Mouse (Mus musculus) heart, adult 8-10 months (tissue): ENCODE data around the gene Jph2. TPM values are rescaled to one million over a fixed set of nuclear protein-coding genes. Genes with fewer than 3 reads are reported as not detected.
"Not testable (repeated sequence)": the region's sequence is repeated elsewhere in the genome, so short reads cannot be mapped to it uniquely, and the experiment has no call there.

Experiments used
- DNase-seq: peaks from one replicate; pipeline ENCODE4 v3.0.0; 2022; ENCODE audit warnings: low spot score
- total RNA-seq, 4 experiments: library from RNA; stranded (reverse); gene quantifications; 2 replicates each; pipeline ENCODE4 v1.2.4; 2022

Jph2 gene
- total RNA-seq, 4 experiments from 2014 or later = 423 to 464 (median 433) TPM

DNA sequence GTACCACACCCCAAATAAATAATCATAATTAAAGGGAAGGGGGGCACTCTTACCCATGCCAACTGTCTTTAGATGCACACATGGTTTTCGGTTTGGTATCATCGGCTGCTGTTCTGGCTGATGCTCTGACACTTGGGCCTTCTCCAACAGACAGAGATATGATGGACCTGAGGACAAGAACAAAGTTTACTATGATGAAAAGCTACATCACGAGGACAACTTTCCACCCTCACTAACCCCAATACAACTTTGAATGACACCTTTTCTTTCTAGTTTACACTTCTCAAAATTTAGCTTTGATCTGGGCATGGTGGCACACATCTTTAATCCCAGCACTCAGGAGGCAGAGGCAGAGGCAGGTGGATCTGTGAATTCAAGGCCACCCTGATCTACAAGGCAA, 13.6 kb upstream of the Jph2 start:
- DNase-seq = not testable (repeated sequence)

GRCm38 (mm10) chr2:163410211-163410610, 12.4 kb upstream of the Jph2 start:
- no peak for DNase-seq

GRCm38 (mm10) chr2:163404037-163404815, 6.4 kb upstream of the Jph2 start:
- DNase-seq = no peak

DNA sequence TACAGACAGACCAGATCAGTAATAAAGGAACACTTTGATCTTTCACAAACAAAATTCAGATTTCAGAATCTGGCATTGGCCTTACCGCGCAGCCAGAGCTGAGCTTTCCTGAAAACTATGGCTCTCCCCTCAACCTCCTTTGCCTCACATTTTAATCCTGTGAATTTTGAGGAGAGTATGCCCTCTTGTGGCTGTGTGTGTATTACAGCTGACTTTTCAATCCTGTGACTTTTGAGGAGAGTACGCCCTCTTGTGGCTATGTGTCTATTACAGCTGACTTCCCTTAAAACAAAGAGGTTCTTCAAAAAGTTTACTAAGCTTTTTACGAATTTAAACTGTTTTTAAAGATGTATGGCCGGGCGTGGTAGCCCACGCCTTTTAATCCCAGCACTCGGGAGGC, 3.4 kb upstream of the Jph2 start:
- DNase-seq = peak; percentile 91

- DNase-seq = peak; percentile 87
Observed at GRCm38 (mm10) chr2:163399222-163399621, 1.4 kb upstream of the Jph2 start.

- DNase-seq = no peak
Observed at GRCm38 (mm10) chr2:163398770-163399169, 977 bp upstream of the Jph2 start.

DNA sequence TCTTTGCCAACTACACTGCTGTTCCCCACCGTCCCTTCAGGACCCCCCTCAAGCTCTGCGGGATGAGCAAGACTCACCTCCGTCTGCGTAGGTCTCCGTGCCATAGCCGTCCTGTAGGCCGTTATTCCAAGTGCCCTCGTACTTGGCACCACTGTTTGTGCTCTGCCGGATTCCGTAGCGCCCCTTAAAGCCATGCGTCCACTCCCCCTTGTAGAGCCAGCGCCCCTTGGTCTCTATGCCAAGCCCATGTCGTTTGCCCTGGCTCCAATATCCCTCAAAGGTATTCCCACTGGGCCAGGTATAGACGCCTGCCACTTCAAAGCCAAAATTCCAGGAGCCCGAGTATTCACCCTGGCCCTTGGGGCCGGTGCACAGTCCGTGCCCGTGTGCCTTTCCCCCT, 722 bp downstream of the Jph2 start:
- no peak for DNase-seq

DNA sequence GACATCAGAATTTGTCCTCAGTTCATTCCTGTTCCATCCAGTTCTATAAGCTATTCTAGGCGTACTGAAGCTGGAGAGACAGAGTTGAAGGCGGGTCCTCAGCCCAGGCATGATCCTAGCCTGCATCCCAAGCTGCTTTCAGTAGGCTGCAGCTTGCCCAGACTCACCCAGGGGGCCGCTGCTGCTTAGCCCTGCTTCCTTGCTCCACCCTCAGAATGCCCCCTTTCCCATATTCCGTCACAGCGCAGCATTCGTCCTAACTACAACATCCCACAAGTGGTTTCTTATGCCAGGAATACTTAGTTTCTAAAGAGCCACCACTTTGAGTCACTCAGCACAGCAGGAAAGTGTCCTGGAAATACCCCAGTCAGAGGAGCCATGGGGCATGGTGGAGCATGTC, 2.8 kb downstream of the Jph2 start:
- no peak for DNase-seq

DNA sequence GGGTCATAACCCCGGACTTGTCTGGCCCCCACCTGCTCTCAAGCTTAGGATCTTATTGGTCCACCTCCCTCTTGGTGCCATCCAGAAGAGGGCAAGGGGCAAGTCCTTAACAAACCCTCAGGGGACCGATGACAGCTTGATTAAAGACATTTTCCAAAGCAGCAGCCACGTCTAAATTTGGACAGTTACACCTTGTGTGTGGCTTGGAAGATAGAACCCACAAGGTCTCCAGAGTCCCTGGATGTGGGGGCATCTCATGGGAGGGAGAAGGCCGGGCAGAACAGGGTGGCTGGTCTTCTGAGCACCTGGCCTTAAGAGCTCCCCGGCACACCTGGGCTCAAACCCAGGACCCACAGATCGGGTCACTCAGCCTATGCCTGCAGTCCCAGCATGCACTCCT, 3.8 kb downstream of the Jph2 start:
- no peak for DNase-seq

DNA sequence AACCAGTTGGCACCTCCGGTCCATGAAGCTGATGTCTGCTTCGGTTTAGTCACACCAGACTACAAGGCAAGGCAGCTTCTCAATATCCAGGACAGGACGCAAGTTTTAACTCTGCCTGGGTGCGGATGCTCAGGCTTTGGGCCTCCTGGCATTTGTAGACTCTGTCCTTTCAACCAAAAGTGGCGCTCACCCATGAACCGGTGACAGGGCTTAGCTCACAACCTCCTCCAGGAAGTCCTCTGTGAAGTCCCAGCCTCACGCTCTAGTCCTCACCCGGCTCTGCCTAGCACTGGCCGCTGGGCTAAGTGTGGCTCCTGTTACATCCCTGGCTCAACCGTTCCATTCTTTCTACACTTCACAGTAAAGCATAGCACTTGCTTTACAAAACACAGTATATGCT, 4.6 kb downstream of the Jph2 start:
- no peak for DNase-seq

DNA sequence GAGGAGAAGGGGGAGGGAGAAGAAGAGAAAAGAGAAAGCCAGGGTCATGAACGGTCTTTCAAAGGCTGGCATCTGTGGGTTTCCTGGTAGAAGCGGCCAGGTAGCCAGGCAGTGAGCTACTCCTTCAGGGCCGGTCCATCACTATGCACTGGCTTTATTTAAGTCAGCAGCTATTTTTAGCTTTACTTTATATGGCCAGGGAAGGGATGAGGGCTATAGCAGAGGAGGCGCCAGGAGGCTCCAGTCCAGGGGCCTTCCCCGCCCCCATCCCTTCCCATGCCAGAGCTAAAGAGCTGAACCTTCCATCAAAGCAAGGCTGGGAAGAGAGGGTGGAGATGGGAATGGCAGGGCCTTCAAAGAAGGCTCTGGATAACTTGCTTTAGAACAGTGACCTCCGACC, 5.4 kb downstream of the Jph2 start:
- peak; percentile 74 for DNase-seq

DNA sequence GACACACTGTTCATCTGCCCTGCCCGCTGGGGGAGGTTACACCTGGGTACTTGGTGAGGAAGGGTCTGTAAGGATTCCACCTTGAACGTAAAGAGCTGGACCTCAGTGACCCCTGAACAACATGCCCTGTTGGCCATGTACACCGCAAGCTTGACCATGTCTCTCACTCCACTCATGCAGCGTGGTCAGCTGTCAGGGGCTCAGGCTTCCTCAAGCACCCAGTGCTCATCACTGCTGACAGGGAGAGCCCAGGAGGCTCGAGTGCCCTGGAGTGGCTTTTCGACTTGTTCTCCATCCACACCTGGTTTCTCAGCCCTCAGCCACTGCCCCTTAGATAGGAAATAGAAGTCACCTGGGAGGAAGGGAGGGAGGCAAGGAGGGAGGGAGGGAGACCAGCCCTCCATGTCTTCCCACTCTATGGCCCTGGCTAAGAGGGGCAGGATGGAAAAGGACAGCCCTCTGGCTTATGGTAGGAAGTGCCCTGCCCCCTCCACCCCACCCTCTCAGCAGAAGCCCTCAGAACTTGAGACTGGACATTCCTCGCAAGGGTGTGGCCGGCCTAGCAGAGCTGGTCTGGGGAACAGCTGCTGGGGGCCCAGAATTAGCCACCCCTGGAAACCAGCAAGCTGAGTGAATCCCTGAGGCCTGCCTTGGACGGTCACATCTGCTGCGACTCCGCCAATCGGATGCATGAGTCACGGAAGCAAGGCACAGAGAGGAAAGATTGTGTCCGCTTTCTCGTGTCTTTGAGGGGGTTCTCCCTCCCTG, 11.2 kb downstream of the Jph2 start:
- DNase-seq = no peak

- DNase-seq = no peak
Observed at GRCm38 (mm10) chr2:163385126-163385525, 12.7 kb downstream of the Jph2 start.

DNA sequence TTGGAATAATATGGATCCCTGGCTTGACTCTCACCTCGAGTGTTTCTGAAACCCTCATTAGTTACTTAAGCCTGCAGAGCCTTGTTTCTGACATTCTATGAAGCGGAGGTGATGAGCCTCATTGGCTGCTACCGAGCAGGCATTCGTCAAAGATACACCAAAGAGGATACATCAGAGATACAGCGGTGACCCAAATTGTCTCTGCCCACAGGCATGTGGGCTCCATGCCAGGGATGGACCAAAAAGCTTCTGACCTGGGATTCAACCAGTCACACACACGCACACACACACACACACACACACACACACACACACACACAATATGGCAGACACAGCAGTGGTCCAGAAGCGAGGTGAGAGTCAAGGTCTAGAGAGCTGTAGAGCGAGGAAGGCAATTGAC, 16.5 kb downstream of the Jph2 start:
- no peak for DNase-seq

DNA sequence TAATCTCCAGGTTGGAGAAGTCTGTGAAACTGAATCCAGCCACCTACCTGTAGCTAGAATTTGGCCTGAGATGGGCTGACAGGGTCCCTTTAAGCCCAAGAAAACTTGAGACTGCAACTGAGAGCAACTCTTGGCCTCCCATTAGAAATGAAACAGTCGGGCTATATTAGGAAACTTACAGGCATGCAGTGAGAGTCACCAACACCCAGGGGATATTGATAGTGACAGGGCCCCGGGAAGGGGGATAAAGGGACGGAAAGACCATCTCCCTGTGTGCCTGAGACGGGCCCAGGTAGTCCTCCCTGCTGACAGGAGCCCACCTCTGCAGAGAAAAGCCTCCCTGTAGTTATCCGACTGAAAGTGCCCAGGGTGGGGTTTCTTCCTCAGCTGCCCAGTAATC, 18.4 kb downstream of the Jph2 start:
- DNase-seq = no peak

DNA sequence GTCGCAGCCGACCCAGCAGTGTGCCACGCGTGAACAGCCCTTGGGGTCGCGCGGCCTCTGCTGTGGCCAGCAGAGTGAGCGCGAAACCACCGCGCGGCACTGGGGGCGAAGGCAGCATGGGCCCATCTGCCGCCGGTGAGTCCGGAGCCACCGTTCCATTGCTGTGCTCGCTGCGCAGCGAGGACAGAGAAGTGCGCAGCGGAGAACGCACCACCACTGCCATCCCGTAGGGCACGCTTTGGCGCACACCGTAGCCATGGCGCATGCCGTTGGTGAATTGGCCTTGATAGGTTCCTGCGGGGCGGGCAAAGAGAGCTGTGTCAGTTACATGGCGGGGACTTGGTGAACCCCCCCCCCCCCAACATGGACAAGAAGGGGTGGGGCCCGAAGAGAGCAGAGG, 21.7 kb downstream of the Jph2 start:
- DNase-seq = no peak

- DNase-seq = no peak
Observed at GRCm38 (mm10) chr2:163375468-163375867, 22.3 kb downstream of the Jph2 start.

GRCm38 (mm10) chr2:163372627-163373026, 25.2 kb downstream of the Jph2 start:
- no peak for DNase-seq

DNA sequence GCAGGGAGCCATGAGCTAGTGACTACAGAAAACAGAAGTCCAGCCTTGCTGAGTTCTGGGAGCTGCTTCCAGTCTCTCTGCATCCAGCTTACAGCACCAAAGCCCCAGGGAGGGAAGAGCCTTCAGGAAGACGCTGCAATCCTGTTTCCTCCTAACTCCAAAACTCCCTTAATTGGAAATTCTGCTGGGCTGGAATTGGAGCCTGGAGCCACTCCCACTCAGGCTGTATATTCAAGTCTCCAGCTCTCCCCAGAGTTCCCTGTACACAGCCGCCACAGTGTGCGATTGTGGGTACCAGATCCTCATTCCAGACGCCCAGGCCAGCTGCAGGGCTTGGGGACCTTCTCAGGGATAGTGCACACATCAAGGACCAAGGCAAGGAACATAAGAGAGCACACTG, 27.6 kb downstream of the Jph2 start:
- no peak for DNase-seq

DNA sequence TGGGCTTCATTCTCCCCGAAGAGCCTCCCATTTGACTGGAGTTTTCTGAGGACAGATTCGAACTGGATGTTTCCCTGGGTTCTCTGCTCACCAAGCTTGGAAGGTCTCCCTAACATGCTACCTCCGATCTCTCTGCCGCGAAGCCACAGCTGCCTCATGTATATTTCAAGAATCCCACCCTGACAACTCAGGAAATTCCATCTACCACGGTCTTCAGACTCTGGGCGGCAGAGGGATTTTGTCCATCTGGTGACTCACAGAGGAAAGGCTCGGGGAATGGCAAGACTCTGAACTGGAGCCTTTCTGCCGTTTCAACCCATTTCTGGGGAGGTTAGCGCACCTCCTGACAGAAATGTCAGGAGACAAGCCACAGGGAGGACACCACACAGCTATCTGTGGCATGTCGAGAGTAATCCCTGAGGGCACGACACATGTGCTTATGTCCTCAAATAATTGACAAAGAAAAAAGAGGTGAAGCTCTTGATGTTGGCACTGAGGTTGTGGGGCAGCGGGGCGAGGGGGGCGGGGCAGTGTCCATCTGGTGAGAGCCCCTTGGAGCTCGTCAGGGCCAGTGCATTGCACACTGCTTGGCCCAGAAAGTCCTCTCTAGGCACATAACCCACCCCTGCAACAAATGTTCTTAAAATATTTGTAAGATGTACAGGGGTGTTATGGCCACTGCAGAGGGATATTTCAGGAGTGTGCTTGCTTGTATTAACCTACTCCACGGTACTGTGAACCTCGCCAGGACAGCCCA, 32.8 kb downstream of the Jph2 start:
- DNase-seq = no peak

- peak; percentile 74 for DNase-seq
Observed at GRCm38 (mm10) chr2:163362940-163363921, 34.6 kb downstream of the Jph2 start.
